Mouse (Mus musculus): ENCODE results near the gene Gm4498.
"Not testable (repeated sequence)": the region's sequence is repeated elsewhere in the genome, so short reads cannot be mapped to it uniquely, and the experiment has no call there.

GRCm38 (mm10) chr7:20262734-20263133, 29.1 kb upstream of the Gm4498 start, which contains the start of gene Gm5890:
- not testable (repeated sequence) for TF ChIP-seq POLR2A (IDR thresholded peaks at IDR 0.05; ENCODE audit: insufficient read length, low read depth); E2F4 (IDR thresholded peaks at IDR 0.05; ENCODE audit: insufficient read depth); MYOG (IDR thresholded peaks at IDR 0.05; ENCODE audit: control insufficient read depth in 1 of 3, insufficient read depth in 1 of 3, insufficient read length in 2 of 3, low read depth in 2 of 3); MAX (IDR thresholded peaks at IDR 0.05; ENCODE audit: low read depth); MYOD1 (IDR thresholded peaks at IDR 0.05; ENCODE audit: control insufficient read depth in 1 of 3, insufficient read length in 2 of 3, low read depth in 2 of 3); SRF (IDR thresholded peaks at IDR 0.05; ENCODE audit: control insufficient read depth, insufficient read length, low read depth); TCF12 (IDR thresholded peaks at IDR 0.05; ENCODE audit: insufficient read depth, poor library complexity, severe bottlenecking); USF1 (IDR thresholded peaks at IDR 0.05; ENCODE audit: low read depth); POLR2AphosphoS2 (IDR thresholded peaks at IDR 0.05; ENCODE audit: insufficient read length, low read depth)

All from myocyte (in vitro differentiated cells).